Mouse (Mus musculus) megakaryocyte, adult 5-6 weeks (primary cell): Measurements from ENCODE around the gene Mapk1. TPM values are rescaled to one million over a fixed set of nuclear protein-coding genes. Genes with fewer than 3 reads are reported as not detected.
"Not testable (repeated sequence)": the region's sequence is repeated elsewhere in the genome, so short reads cannot be mapped to it uniquely, and the experiment has no call there.

Experiments
- ATAC-seq: 2 replicates; pipeline ENCODE4 v1.8.0; 2016; ENCODE audit warnings: mild to moderate bottlenecking, inconsistent platforms; ENCODE audit not compliant: poor library complexity, severe bottlenecking
- total RNA-seq, 2 experiments: library from RNA; stranded (forward) in 1 of 2; stranded (reverse) in 1 of 2; fragments of 153-499, 151-499 nt in 1 of 2; fragments of 221-1000, 200-1000 nt in 1 of 2; gene quantifications; 2 replicates each; pipeline versions ENCODE4 v1.2.3 to v1.2.4; 2015 to 2017

Mapk1 gene
- 109 and 111 TPM in 2 replicates for total RNA-seq (2015)
- total RNA-seq (2017), result 114 and 121 TPM in 2 replicates

DNA sequence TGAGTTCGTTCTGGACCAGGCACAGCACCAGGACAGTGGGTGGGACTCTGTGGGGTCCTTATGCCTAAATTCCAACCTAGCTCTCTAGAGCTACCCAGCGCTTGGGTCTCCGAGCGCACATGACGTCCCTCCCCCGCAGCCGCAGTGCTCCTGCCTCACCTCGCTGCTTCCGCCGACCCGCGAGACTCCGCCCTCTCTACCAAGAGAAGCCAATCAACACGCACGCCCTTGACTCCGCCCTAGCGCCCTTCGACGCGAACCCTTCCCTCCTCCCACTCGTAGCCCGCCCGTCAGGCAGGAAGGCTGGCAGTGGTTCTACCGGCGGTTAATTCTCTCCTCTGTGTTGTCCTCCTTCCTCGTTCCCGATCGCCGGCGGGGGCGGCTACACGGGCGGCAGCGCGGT is at the start of gene Mapk1:
Gene Mapk1 (plus strand): TSS at position 252 of the 403 bp plus-strand sequence.
- peak; percentile 100 for ATAC-seq

DNA sequence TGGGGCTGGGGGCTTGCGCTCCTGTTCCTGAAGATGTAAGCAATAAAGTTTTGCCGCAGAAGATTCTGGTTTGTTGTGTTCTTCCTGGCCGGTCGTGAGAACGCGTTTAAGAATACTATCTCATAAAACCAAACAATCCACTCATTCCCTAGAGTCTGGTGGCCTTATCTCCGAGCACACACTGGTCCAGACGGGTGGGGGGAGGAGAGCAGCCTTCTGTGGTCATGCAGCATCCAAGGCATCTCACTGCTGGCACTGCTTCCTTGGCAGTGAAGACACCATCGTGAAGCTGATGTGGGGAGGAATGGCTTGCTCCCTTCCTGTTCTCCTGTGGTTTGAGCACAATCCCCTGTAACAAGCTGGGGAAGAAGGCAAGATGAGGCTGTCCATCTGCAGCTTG is 43.6 kb upstream of the Mapk1 start:
- ATAC-seq, result no peak

DNA sequence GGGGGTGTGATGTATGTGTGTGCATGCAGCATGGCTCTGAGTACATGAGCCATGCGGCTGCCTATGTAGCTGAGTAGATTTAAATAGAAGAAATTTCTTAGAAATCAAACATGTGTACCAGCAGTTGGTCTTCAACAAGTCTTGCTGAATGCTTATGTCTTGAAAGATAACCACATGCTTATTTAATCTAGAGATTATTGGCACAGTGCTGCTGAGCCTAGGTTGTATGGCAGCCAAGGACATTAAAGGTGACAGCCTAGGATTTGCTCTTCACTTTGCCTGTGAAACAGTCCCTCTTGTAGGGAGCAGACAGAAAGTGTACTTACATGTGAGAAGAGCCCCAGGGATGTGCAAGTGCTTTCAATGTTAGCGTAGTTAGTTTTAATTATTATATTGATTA is 42.1 kb upstream of the Mapk1 start:
- no peak for ATAC-seq

DNA sequence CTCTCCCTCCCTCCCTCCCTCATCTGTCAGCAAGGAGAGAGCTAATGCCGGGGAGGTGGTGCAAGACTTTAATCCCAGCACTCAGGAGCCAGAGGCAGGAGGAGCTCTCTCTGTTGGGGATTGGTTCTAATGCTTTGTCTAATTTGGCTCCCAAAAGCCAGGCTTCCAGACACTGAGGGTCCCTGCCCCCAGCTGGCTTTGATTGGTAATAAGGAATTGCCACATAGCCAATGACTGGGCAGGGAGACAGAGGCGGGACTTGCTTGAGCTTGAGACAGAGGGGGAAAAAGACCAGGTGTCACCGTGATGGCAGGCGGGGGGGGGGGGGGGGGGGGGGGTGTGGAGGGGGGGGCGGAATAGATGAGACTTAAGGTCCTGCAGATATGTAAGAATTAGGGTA is 24.6 kb upstream of the Mapk1 start:
- ATAC-seq, result no peak

- ATAC-seq, result no peak
These were observed 23.3 kb upstream of the Mapk1 start for GRCm38 (mm10) chr16:16959907-16960306.

GRCm38 (mm10) chr16:16965149-16965548 is 18.0 kb upstream of the Mapk1 start:
- ATAC-seq, result no peak

DNA sequence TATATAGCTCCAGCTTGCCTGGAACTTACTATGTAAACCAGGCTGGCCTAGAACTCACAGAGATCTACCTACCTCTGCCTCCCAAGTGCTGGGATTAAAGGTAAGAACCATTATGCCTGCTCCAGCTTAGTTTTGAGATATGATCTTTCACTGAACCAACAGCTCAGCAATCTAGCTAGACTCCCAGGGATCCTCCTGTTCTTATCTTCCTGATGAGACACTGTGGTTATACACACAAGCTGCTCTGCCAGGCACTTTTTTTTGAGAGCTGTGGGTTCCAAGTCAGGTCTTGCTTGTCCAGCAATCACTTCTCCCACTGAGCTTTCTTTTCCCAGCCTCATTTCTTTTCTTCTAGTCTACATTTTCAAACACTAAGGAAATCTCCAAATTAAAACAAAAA is 16.9 kb upstream of the Mapk1 start:
- no peak for ATAC-seq

- no peak for ATAC-seq
These were observed 5.1 kb upstream of the Mapk1 start for GRCm38 (mm10) chr16:16978061-16978460.

- ATAC-seq, result no peak
These were observed 4.4 kb upstream of the Mapk1 start for GRCm38 (mm10) chr16:16978765-16979164.

DNA sequence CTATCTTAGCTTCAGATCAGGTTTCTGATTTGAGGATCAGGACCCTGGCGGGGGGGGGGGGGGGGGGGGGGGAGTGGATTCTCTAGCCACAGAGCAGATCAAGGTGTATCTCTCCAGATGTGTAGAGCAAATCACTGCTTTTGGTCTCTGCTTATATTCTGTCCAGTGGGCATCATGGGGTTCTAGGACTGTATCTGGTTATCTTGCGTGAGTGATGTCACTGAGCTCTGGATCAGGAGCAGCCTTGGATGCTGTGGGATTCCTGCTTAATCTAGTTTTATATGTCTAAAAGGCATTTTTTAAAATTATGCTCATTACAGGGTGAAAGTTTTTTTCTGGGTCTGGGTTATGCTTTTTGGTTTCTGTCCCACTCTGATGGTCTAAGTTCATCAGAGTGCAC is 546 bp upstream of the Mapk1 start:
- ATAC-seq, result no peak

GRCm38 (mm10) chr16:16983534-16984422 is 596 bp downstream of the Mapk1 start:
- peak; percentile 31 for ATAC-seq

DNA sequence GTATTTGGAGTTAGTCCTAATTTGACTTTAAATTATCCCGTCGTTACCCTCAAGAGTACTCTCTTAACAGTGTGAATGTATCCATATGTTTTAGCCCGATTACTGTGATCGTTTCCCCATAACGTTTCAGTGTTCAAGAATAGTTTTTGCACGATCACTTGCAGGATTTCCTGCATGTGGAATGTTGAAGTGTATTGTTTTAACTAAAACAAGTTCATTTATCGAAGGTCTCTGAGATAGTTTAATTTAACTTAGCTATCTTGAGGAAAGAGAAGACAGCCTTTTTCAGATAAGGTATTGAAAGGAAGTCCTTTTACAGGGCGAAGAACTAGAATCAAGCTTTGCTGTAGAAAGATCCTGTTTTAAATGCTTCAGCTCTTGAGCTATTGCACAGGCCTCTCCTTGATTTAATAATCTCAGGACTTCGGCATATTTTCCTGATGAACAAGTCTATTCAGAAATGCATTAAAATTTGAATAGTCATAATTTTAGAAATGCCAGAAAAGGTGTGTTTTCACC is 1.3 kb downstream of the Mapk1 start:
- no peak for ATAC-seq

DNA sequence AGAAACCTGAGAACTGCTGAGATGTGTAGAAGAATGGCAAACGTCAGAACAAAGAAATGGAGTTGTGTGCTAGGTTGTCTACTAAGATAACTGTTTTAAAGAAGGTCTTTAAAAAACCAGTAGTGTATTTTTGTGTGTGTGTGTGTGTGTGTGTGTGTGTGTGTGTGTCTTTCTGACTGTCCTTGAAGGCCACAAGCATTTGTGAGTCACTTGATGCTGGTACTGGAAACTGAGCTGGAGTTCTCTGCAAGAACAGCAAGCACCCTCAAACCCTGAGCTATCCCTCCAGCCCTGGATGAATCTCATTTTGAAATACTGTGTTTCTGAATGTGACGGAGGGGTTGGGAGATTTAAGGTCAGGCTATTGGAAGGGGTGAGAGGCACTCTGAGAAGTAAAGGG is 4.1 kb downstream of the Mapk1 start:
- no peak for ATAC-seq

GRCm38 (mm10) chr16:16988842-16989241 is 5.7 kb downstream of the Mapk1 start:
- 0 out of 2 replicates have a peak, but pooled peaks have one; percentile 24 for ATAC-seq

DNA sequence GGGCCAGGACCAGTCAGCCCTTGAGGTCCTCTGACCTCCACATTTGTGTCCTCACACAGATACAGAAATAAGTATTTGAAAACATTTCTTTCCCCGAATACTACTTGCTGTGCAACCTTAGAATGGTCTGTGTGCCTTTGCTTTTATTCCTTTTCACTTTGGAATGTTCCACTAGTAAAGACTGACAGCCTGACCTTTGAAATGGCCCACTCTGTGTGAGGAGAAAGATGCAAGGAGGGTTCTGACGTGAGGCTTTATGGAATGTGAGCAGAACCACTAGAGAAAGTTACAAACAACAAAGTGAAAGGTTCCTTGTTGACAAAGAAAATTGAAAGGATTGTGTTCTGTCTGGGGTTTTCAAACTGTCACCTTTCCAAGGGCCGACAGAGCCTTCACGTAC is 6.8 kb downstream of the Mapk1 start:
- ATAC-seq, result no peak

- peak; percentile 45; the same call in 1 of the 2 replicates for ATAC-seq
These were observed 11.4 kb downstream of the Mapk1 start for GRCm38 (mm10) chr16:16994426-16995052.

DNA sequence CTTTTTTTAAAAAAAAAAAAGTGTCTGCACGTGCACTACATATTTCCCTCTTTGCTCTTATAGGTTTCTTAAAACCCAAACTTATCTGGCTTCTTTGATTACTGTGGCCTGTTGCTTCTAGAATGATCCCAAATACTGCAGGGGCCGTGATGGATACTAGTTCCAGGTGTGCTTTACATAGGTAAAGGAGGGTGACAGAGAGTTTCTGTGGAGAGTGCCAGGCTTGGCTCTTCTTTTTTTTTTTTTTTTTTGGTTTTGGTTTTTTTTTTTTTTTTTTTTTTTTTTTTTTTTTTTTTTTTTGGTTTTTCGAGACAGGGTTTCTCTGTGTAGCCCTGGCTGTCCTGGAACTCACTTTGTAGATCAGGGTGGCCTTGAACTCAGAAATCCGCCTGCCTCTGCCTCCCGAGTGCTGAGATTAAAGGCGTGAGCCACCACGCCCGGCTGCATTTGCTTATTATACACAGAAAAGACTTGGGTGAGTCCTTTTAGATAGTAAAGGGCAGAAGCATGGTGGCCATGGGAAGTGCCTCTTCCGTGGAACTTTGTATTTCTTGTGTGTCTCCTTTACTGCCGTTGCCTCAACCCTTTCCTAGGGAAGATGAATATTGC is 13.0 kb downstream of the Mapk1 start:
- not testable (repeated sequence) for ATAC-seq

DNA sequence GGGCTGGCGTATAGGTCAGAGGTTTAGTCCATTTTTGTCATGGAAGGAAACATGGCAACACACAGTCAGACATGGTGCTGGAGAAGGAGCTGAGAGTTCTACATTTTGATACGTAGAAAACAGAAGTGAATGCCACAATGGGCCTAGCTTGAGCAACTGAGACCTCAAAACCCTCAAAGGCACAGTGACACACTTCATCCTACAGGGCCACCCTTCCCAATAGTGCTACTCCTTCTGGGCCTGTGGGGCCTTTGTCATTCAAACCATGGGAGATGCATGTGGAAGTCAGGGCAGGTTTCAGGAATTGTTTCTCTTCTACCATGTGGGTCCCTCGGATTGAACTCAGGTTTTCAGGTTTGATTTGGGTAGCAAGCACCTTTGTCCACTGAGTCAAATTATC is 17.9 kb downstream of the Mapk1 start:
- peak; percentile 94 for ATAC-seq

- ATAC-seq, result no peak
These were observed 23.9 kb downstream of the Mapk1 start for GRCm38 (mm10) chr16:17007070-17007469.

DNA sequence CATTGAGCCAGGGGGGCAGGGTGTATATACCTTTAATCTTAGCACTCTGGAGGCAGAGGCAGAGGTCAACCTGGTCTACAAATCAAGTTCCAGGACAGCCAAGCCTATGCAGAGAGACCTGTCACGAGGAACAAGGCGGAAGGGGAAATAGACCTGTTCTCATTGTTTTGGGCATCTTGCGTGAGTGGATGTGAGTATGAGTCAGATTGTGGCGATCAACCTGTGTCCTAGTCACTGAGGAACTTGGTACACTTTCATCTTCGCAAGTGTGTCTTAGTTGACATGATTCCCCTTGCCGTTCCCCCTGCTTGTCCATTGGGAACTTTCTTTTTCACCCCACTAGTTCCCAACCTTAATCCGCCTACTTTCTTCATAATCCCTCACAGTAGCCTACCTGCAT is 26.9 kb downstream of the Mapk1 start:
- no peak for ATAC-seq

- peak; percentile 88 for ATAC-seq
These were observed 29.4 kb downstream of the Mapk1 start for GRCm38 (mm10) chr16:17012583-17012982.
